Mouse (Mus musculus) ES-Bruce4 (cell line): ENCODE results near the gene Rpl37.

Experiments
- CTCF ChIP-seq: IDR thresholded peaks from one replicate; pipeline ENCODE4 v1.8.1; 2011; ENCODE audit warnings: low read depth, low read length
- EP300 ChIP-seq: IDR thresholded peaks from 2 replicates; pipeline ENCODE4 v1.6.1; 2011; ENCODE audit warnings: low read depth, low read length; ENCODE audit not compliant: insufficient read depth
- POLR2A ChIP-seq: IDR thresholded peaks from one replicate; pipeline ENCODE4 v1.8.1; 2011; ENCODE audit warnings: low read length; ENCODE audit not compliant: insufficient read depth

GRCm38 (mm10) chr15:5142714-5143113 is 26.3 kb downstream of the Rpl37 start:
- TF ChIP-seq CTCF (no peak), EP300 (no peak), POLR2A (no peak)
